23 mouse cellular contexts compared by ENCODE assay signal in genomic region chr6:48215212-48215611, GRCm38 (mm10).
"Had no signal": no experiment of that assay in that cellular context is flagged by ENCODE, and none has a peak within 500 bp of the region (broad histone marks: within the 10 kb centered on the region; RNA-seq: fewer than 3 reads in every experiment).

No protein-coding gene starts in this region.

- H3K4me2 ChIP-seq: heart, embryonic 11.5 days; heart, embryonic 13.5 days; heart, embryonic 15.5 days; hindbrain, embryonic 13.5 days; hindbrain, embryonic 15.5 days; limb, embryonic 13.5 days; limb, embryonic 15.5 days; liver, embryonic 12.5 days had no signal

- H3K36me3 ChIP-seq: heart, embryonic 13.5 days; heart, embryonic 15.5 days; hindbrain, embryonic 13.5 days; hindbrain, embryonic 15.5 days; limb, embryonic 13.5 days; limb, embryonic 15.5 days; liver, embryonic 12.5 days had no signal

- H3K27ac ChIP-seq: heart, adult 2 months; heart, embryonic 13.5 days; heart, embryonic 15.5 days; hindbrain, embryonic 13.5 days; hindbrain, embryonic 15.5 days; hindbrain, postnatal 0 days; limb, embryonic 13.5 days; limb, embryonic 15.5 days; liver, embryonic 12.5 days; liver, embryonic 14.5 days had no signal

- H3K4me3 ChIP-seq: heart, adult 2 months; heart, embryonic 13.5 days; heart, embryonic 15.5 days; hindbrain, embryonic 13.5 days; hindbrain, embryonic 15.5 days; limb, embryonic 13.5 days; limb, embryonic 15.5 days; liver, embryonic 12.5 days had no signal

- H3K9ac ChIP-seq: heart, embryonic 13.5 days; heart, embryonic 15.5 days; hindbrain, embryonic 13.5 days; hindbrain, embryonic 15.5 days; limb, embryonic 13.5 days; limb, embryonic 15.5 days; liver, embryonic 12.5 days; liver, embryonic 14.5 days had no signal

- H3K27me3 ChIP-seq: heart, embryonic 13.5 days; heart, embryonic 15.5 days; hindbrain, embryonic 13.5 days; hindbrain, embryonic 15.5 days; limb, embryonic 13.5 days; limb, embryonic 15.5 days; liver, embryonic 12.5 days had no signal

- DNase-seq: gastrocnemius, postnatal 14 days; gastrocnemius, postnatal 36 days; heart, adult 2 months; heart, postnatal 14 days; heart, postnatal 36 days; kidney, adult 18-20 months; kidney, adult 8-10 months; kidney, postnatal 10 days; kidney, postnatal 25 days; kidney, postnatal 4 days; layer of hippocampus, adult 9-11 months; layer of hippocampus, postnatal 36 days; left cerebral cortex, postnatal 4 days had no signal

- H3K9me3 ChIP-seq: heart, embryonic 13.5 days; heart, embryonic 15.5 days; hindbrain, embryonic 15.5 days; limb, embryonic 13.5 days; limb, embryonic 15.5 days; liver, embryonic 12.5 days had no signal

- H3K4me1 ChIP-seq: heart, embryonic 15.5 days; hindbrain, embryonic 13.5 days; hindbrain, embryonic 15.5 days; limb, embryonic 13.5 days; limb, embryonic 15.5 days; liver, embryonic 12.5 days had no signal

- ATAC-seq: hindbrain, postnatal 0 days; liver, embryonic 12.5 days had no signal
